Mouse (Mus musculus) G1E (cell line): Measurements from ENCODE around the gene En1. TPM values are rescaled to one million over a fixed set of nuclear protein-coding genes. Genes with fewer than 3 reads are reported as not detected.

Experiments
- ATAC-seq: 2 replicates; pipeline ENCODE4 v1.8.0; 2016; ENCODE audit warnings: mild to moderate bottlenecking; ENCODE audit not compliant: insufficient number of reproducible peaks, poor library complexity, low FRiP score, severe bottlenecking; ENCODE audit errors: extremely low read depth
- DNase-seq: peaks from one replicate; pipeline ENCODE4 v3.0.0; 2012; ENCODE audit warnings: low spot score
- H3K27me3 ChIP-seq: 2 replicates; pipeline ENCODE4 v1.6.1; 2012; ENCODE audit warnings: mild to moderate bottlenecking, low read length, inconsistent platforms; ENCODE audit not compliant: insufficient read depth
- H3K36me3 ChIP-seq: replicated peaks from 2 replicates; pipeline ENCODE3; 2012; ENCODE audit warnings: mild to moderate bottlenecking, inconsistent platforms
- H3K4me1 ChIP-seq: 2 replicates; pipeline ENCODE4 v1.6.1; 2012; ENCODE audit warnings: low read depth, low read length, inconsistent platforms, mixed read lengths; ENCODE audit not compliant: insufficient read depth
- H3K4me3 ChIP-seq: 2 replicates; pipeline ENCODE4 v1.5.1; 2012; ENCODE audit warnings: low read depth, mild to moderate bottlenecking, inconsistent platforms, low read length, moderate library complexity, mixed read lengths
- H3K9me3 ChIP-seq: replicated peaks from 2 replicates; pipeline ENCODE4 v1.6.1; 2012; ENCODE audit warnings: inconsistent platforms
- CTCF ChIP-seq: IDR thresholded peaks from 2 replicates; pipeline ENCODE4 v1.5.1; 2012; ENCODE audit warnings: low read depth, low read length, inconsistent platforms, mixed read lengths
- GATA1 ChIP-seq: IDR thresholded peaks from 2 replicates; pipeline ENCODE4 v1.6.1; 2012; ENCODE audit warnings: borderline replicate concordance, low read length, inconsistent platforms, mixed read lengths
- GATA2 ChIP-seq: IDR thresholded peaks from 2 replicates; pipeline ENCODE4 v1.6.1; 2012; ENCODE audit warnings: low read depth, low read length, inconsistent platforms, borderline replicate concordance
- POLR2AphosphoS5 ChIP-seq: IDR thresholded peaks from 2 replicates; pipeline ENCODE4 v1.6.1; 2012; ENCODE audit warnings: low read depth, low read length, inconsistent platforms; ENCODE audit not compliant: insufficient replicate concordance
- TAL1 ChIP-seq: conservative IDR thresholded peaks from 2 replicates; pipeline ENCODE4 v1.6.1; 2012; ENCODE audit warnings: low read depth, low read length, inconsistent platforms, mixed read lengths
- polyA plus RNA-seq: library from polyadenylated mRNA; stranded (reverse); fragments of >175 nt; gene quantifications from 2 replicates; pipeline ENCODE4 v1.2.3, GENCODE M21; 2012
- total RNA-seq, 2 experiments: library from RNA; stranded (forward) in 1 of 2; stranded (reverse) in 1 of 2; fragments of 200-1000 nt in 1 of 2; fragments of >200 nt in 1 of 2; fragmentation: Nextera tagmentation in 1 of 2; gene quantifications; 2 replicates each; pipeline ENCODE4 v1.2.3; 2014 to 2017

En1 gene
- total and polyA plus RNA-seq, 3 experiments = 0.11 TPM; not detected in 2

DNA sequence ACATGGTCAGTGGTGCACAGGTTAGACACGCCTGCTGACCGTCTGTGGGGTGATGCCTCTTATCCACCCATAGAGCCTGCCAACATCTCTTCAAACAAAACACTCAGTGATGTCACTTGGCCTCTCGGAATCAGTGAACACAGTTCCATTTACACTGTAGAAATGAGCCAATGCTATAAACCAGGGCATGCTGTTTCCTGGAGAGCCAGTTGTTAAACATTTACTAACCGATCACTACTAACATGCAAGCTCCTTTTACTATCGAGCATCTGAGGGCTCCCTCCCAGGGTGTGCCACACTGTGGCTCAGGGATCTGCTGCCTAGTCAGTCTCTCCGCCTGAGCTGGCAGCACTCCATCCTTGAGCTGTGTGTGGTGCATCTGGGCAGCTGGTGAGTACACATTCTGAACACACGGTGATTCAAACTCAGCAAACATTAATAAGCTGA is 52.8 kb downstream of the En1 start:
- ATAC-seq (no peak), DNase-seq (no peak)
- Histone ChIP-seq H3K36me3 (no peaks in the 10 kb centered on the region), H3K4me1 (no peaks in the 10 kb centered on the region), H3K4me3 (no peak overlapping the region), H3K9me3 (peaks cover 70% of the 10 kb centered on the region), H3K27me3 (no peaks in the 10 kb centered on the region)
- TF ChIP-seq TAL1 (no peak), GATA1 (no peak), CTCF (no peak), POLR2AphosphoS5 (no peak), GATA2 (no peak)

Other genes starting within 250 kb of the En1 start
- gene Marco, start 97.4 kb upstream of the En1 start, total RNA-seq (2014; fragmentation: Nextera tagmentation) = not detected in 2 replicates
- 0.11 TPM in 1 of 2 replicates, not detected in the other for gene Marco, start 97.4 kb upstream of the En1 start, total RNA-seq (2017)
- gene Marco, start 97.4 kb upstream of the En1 start, polyA plus RNA-seq = not detected in 2 replicates